Mouse (Mus musculus) fat pad, adult 2 months (tissue): ENCODE data around the gene Ppp2r3a.

Source experiments
- DNase-seq: peaks from one replicate; pipeline ENCODE4 v3.0.0-alpha.2; 2011; ENCODE audit warnings: low read depth, low spot score; ENCODE audit errors: extremely low read depth

Gene Ppp2r3a

DNA sequence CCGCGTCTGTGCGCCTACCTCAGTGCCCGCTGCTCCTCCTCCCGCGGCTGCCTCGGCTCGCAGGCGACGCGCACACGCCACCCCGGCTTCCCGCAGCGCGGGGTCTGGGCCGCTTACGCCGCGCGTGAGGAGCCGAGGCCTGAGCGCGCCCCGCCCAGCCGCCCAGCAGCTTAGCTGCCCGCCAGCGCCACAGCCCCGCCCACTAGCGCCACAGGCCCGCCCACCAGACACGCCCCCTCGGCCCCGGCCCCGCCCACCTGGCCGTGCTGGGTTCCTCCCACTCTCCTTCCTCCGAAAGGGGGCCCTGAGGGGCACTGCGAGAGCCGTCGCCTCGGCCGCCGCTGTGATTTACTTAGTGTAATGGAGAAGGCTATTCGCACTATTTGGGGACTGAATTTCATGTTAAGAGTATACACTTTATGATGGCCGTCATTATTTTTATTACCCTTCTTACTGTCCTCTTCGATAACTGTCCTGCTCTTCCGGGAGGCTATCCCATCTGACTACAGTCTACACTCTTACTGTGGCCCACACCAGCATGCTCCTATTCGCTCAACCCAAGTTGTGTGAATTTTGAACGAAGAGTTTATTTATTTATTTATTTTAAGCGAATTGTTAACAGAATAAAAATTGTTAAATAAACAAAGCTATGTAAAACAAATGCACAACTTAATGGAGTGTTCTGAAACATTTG is at the start of gene Ppp2r3a:
Gene Ppp2r3a (minus strand): TSS at position 152 of the 694 bp plus-strand sequence.
- DNase-seq: no peak

DNA sequence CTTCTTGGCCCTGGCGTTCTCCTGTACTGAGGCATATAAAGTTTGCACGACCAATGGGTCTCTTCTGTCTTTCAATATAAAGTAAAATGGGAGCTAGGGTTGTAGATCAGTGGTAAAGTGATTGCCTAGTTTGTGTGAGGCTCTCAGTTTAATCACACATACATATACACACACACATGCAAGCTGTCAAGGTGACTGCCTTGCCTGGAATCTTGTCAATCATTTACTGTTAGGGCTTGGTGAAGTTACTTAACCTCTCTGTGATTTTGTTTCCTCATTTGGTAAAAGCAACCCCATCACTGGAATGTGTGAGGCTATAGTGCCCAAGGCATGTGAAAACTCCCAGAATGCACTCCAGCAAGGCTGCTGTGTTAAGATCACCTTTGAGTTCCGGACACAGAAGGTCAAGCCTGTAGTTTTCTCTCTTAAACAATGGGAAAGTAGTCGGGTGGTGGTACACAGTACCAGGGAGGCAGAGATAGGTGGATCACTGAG is 48.9 kb upstream of the Ppp2r3a start:
- DNase-seq: no peak

GRCm38 (mm10) chr9:101291676-101292660 is 40.4 kb upstream of the Ppp2r3a start:
- DNase-seq: no peak

DNA sequence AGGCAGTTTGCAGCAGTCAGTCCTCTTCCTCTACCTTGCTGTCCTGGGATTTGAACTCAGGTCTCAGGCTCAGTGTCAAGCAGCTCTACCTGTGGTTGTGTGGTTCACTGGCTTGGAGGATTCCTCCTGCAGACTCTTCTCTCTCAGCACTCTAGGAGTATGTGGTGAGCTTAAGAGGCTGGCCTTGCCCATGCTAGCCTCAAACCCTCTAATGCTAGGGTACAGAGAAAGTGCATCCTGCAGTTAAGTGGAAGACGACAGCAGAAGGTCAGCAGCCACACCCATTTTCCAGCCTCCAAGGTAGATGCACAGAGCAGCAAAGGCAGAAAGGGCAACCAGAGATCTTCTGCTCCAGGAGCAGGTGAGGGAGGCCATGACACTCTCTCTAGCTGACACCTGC is 39.3 kb upstream of the Ppp2r3a start:
- DNase-seq: no peak

GRCm38 (mm10) chr9:101289750-101290149 is 38.2 kb upstream of the Ppp2r3a start:
- no peak for DNase-seq

GRCm38 (mm10) chr9:101288901-101289647 is 37.5 kb upstream of the Ppp2r3a start:
- DNase-seq: no peak

- no peak for DNase-seq
Observed at GRCm38 (mm10) chr9:101286766-101287165, 35.2 kb upstream of the Ppp2r3a start.

GRCm38 (mm10) chr9:101284049-101284448 is 32.5 kb upstream of the Ppp2r3a start:
- DNase-seq: no peak

GRCm38 (mm10) chr9:101282651-101283050 is 31.1 kb upstream of the Ppp2r3a start:
- DNase-seq: no peak

DNA sequence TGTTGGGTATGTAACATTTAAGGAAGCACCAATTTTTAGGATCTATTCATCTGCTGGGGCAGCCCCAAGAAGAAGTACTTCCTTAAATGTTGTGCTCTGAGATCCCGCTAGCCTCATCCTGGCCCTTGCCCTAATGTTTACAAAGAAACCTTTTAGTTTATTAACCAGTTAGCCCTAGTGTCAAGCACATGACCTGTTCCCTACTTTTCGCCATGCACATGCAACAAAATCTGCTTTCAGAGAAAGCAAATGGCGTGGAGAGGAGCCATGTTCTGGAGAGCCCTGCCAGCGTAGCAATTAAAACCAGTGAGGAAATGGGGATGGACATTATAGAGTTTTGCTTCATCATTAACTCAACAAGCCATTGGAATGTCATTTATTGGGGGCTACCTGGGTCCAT is 30.3 kb upstream of the Ppp2r3a start:
- DNase-seq: no peak

- no peak for DNase-seq
Observed at GRCm38 (mm10) chr9:101281326-101281725, 29.7 kb upstream of the Ppp2r3a start.

DNA sequence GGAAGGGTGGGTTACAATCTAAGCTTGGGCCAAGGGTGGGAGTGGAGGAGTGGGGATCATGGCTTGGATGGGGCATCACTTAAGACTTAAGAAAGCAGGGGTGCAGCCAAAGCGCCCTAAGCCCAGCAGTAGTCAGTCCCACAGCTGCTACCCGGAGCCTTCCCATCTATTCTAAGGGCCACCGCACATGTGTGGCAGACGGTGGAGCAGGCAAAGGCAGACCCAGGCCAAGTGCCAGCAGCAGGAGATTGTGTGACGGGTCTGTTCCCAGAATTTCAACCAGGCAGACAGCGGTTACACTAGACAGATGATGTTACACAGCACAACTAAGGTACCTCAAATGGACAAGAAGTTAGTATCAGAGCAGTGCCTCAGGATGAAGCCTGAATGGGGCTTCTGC is 29.3 kb upstream of the Ppp2r3a start:
- no peak for DNase-seq

GRCm38 (mm10) chr9:101280211-101280610 is 28.6 kb upstream of the Ppp2r3a start:
- no peak for DNase-seq

DNA sequence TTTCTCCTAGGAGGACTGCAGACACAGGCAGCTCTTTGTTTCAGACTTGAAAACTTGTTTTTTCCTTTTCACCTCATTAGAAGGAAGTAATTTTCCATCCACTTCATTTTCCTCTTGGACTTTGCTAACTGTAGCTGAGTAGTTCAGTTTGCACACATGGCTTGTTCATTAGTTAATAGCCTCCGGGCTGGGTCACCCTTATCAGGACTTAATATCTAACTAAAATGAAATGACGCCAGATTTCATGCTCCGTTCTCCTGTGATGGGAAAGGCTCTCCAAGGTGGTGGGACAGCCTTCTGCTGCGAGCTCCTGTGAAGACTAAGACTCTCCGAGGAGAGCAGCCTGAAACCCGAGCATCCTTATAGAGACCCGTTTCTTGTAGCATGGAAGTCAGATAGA is 21.1 kb upstream of the Ppp2r3a start:
- no peak for DNase-seq

DNA sequence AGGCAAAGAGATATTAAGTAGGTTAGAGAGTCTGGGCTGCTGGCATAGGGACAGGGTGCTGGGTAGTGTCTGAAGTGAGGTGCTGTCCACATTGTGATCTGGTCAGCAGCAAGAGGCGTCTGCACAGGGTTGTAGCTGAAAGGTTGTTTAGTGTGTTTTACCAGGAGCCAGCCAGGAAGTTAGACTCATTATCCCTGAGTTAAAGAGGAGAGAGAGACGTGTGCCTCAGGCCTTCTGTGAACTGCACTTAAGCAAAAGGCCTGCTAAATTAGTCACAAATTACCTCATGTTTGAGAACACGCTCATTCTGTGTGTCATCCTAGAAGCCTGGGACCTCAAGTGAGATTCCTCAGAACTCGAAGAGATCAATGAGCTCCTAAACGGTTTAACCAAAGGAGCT is 18.4 kb upstream of the Ppp2r3a start:
- DNase-seq: no peak

- DNase-seq: no peak
Observed at GRCm38 (mm10) chr9:101266043-101266442, 14.4 kb upstream of the Ppp2r3a start.

DNA sequence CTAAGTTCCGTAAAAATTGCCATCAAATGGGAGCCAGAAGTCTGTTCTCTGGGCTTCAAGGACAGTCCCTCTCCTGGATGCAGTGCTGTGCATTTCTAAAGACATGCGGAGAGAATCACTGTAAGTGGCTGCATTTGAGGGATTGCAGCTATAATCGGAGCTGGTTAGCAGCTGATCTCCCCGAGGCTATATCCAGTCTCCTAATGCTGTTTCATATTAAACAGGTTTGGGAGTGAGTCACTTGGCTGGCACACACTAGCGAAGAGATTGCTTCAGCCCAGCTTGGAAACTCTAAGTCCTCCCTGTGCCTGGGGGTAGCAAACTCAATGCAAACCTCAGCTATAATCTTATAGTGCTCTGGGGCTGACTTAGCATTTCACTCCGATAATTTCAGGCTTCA is 14.0 kb upstream of the Ppp2r3a start:
- peak; percentile 98 for DNase-seq

DNA sequence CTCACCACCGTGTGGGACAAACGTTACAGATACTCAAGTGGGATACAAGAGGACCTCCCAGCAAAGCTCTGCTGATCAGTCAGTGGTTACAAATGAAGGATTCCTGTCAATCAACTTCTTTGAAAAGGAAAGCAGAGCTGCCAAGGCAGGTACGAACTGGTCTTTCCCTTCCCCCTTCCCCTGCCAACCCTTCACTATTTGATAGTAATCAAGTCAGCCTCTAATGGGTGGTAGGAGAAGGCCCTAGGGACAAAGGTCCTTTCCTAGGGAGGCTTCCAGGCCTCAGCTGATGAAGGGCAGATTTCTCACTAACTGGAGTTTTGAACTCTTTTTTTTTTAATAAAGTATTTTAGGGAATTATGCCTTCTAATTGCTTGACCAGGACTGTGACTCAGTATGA is 11.2 kb upstream of the Ppp2r3a start:
- no peak for DNase-seq

GRCm38 (mm10) chr9:101261989-101262571 is 10.5 kb upstream of the Ppp2r3a start:
- no peak for DNase-seq

GRCm38 (mm10) chr9:101261443-101261842 is 9.8 kb upstream of the Ppp2r3a start:
- no peak for DNase-seq

GRCm38 (mm10) chr9:101253136-101253535 is 1.5 kb upstream of the Ppp2r3a start:
- DNase-seq: no peak
